Mouse (Mus musculus) forebrain, postnatal 0 days (tissue): ENCODE measurements around the gene Tmem132c. TPM values are rescaled to one million over a fixed set of nuclear protein-coding genes. Genes with fewer than 3 reads are reported as not detected.
A peak's percentile ranks its signal among the peaks of the same experiment; 100 is the strongest.

ENCODE experiments used
- ATAC-seq: fragments of 200-750 bp; cut with Nextera tagmentation; 2 replicates; pipeline ENCODE4 v1.8.0; 2017; ENCODE audit warnings: mild to moderate bottlenecking, moderate library complexity
- DNase-seq: peaks from one replicate; pipeline ENCODE4 v3.0.0-alpha.2; 2015
- H3K27ac ChIP-seq: fragments of 300-500 bp; sonication (generic); 2 replicates; pipeline ENCODE4 v1.5.1; 2014; ENCODE audit warnings: low read depth, mild to moderate bottlenecking, antibody characterized with exemption, low read length, moderate library complexity, mixed read lengths
- H3K27me3 ChIP-seq: fragments of 300-500 bp; sonication (generic); 2 replicates; pipeline ENCODE4 v1.6.1; 2014; ENCODE audit warnings: mild to moderate bottlenecking, low read length, mixed read lengths; ENCODE audit not compliant: insufficient read depth
- H3K36me3 ChIP-seq: fragments of 300-500 bp; sonication (generic); 2 replicates; pipeline ENCODE4 v1.6.1; 2014; ENCODE audit warnings: mild to moderate bottlenecking, moderate library complexity; ENCODE audit not compliant: insufficient read depth
- H3K4me1 ChIP-seq: fragments of 300-500 bp; sonication (generic); 2 replicates; pipeline ENCODE4 v1.6.1; 2014; ENCODE audit warnings: antibody characterized with exemption; ENCODE audit not compliant: insufficient read depth
- H3K4me2 ChIP-seq: fragments of 300-500 bp; sonication (generic); 2 replicates; pipeline ENCODE4 v1.6.1; 2014; ENCODE audit warnings: low read depth, mild to moderate bottlenecking, moderate library complexity
- H3K4me3 ChIP-seq: fragments of 300-500 bp; sonication (generic); 2 replicates; pipeline ENCODE4 v1.5.1; 2014; ENCODE audit warnings: low read depth, low read length, mixed read lengths
- H3K9ac ChIP-seq: fragments of 300-500 bp; sonication (generic); 2 replicates; pipeline ENCODE4 v1.6.1; 2014; ENCODE audit warnings: mild to moderate bottlenecking
- H3K9me3 ChIP-seq: fragments of 300-500 bp; sonication (generic); 2 replicates; pipeline ENCODE4 v1.6.1; 2016; ENCODE audit warnings: low read length
- CTCF ChIP-seq: sonication (generic); IDR thresholded peaks from 2 replicates; pipeline ENCODE4 v1.5.1; 2016; ENCODE audit warnings: antibody characterized with exemption, control low read depth, low read depth
- WGBS: fragments of 180-500 bp; shearing (Covaris S2); extraction: QIAGEN DNeasy Blood & Tissue Kit; methylation state at CpG from one replicate; pipeline ENCODE4 v1.1.7; 2014; 5-methylcytosine and 5-hydroxymethylcytosine counted together
- polyA plus RNA-seq: library from polyadenylated mRNA; unstranded; fragments of >200 nt; fragmentation: Nextera tagmentation; extraction: Ambion mirVana; gene quantifications from 2 replicates; pipeline ENCODE4 v1.2.1, GENCODE M21; 2015
- total RNA-seq: library from RNA; depleted of rRNA; stranded (reverse); fragments of >200 nt; gene quantifications from 2 replicates; pipeline ENCODE4 v1.2.3, GENCODE M21; 2014

Tmem132c gene
- total and polyA plus RNA-seq, 2 experiments from 2014 or later = 7.5 to 25.6 TPM

- ATAC-seq (no peak), DNase-seq (no peak)
- WGBS = 36% methylated on average over 3 of the region's 3 CpGs
- no peak overlapping the region for H3K9ac ChIP-seq
- no peak overlapping the region for H3K4me2 ChIP-seq
- H3K4me1 ChIP-seq = peaks cover 9% of the 10 kb centered on the region; the same call in 1 of the 2 replicates
- H3K27ac ChIP-seq = no peak overlapping the region
- H3K4me3 ChIP-seq = no peak overlapping the region
- peak; percentile 15; the same call in 1 of the 2 replicates for TF ChIP-seq CTCF
- H3K36me3 ChIP-seq = no peaks in the 10 kb centered on the region
- H3K27me3 ChIP-seq = no peaks in the 10 kb centered on the region
- H3K9me3 ChIP-seq = no peaks in the 10 kb centered on the region
These were observed 99.5 kb downstream of the Tmem132c start for GRCm38 (mm10) chr5:127341158-127341557.

- DNase-seq (no peak), ATAC-seq (no peak)
- TF ChIP-seq CTCF = 0 out of 2 replicates have a peak, but pooled peaks have one; percentile 13
- Histone ChIP-seq H3K9ac (no peak overlapping the region), H3K27ac (no peak overlapping the region), H3K4me1 (no peaks in the 10 kb centered on the region), H3K4me2 (no peak overlapping the region), H3K36me3 (no peaks in the 10 kb centered on the region), H3K27me3 (no peaks in the 10 kb centered on the region), H3K4me3 (no peak overlapping the region), H3K9me3 (no peaks in the 10 kb centered on the region)
- 51% methylated on average over 2 of the region's 2 CpGs for WGBS
These were observed 103.1 kb downstream of the Tmem132c start for GRCm38 (mm10) chr5:127344721-127345120.

- no peak for TF ChIP-seq CTCF
- H3K4me3 ChIP-seq = no peak overlapping the region
- H3K9me3 ChIP-seq = no peaks in the 10 kb centered on the region
- H3K4me1 ChIP-seq = no peaks in the 10 kb centered on the region
- H3K27me3 ChIP-seq = no peaks in the 10 kb centered on the region
- no peaks in the 10 kb centered on the region for H3K36me3 ChIP-seq
- no peak overlapping the region for H3K9ac ChIP-seq
- no peak overlapping the region for H3K27ac ChIP-seq
- 88% methylated on average over 2 of the region's 2 CpGs for WGBS
- H3K4me2 ChIP-seq = no peak overlapping the region
- DNase-seq = no peak
- no peak for ATAC-seq
These were observed 104.8 kb downstream of the Tmem132c start for GRCm38 (mm10) chr5:127346364-127346763.

- Histone ChIP-seq H3K9ac (no peak overlapping the region), H3K9me3 (no peaks in the 10 kb centered on the region), H3K4me2 (no peak overlapping the region), H3K27ac (no peak overlapping the region), H3K36me3 (no peaks in the 10 kb centered on the region), H3K4me3 (no peak overlapping the region), H3K4me1 (no peaks in the 10 kb centered on the region), H3K27me3 (no peaks in the 10 kb centered on the region)
- ATAC-seq (no peak), DNase-seq (no peak)
- WGBS = 34% methylated on average over 12 of the region's 12 CpGs
- no peak for TF ChIP-seq CTCF
These were observed 105.6 kb downstream of the Tmem132c start for GRCm38 (mm10) chr5:127347053-127347748.

GRCm38 (mm10) chr5:127349221-127350065, 107.8 kb downstream of the Tmem132c start:
- no peak; the same call in 1 of the 2 replicates for ATAC-seq
- Histone ChIP-seq H3K36me3 (no peaks in the 10 kb centered on the region), H3K4me2 (no peak overlapping the region), H3K4me1 (no peaks in the 10 kb centered on the region), H3K9ac (no peak overlapping the region), H3K27ac (no peak overlapping the region), H3K4me3 (no peak overlapping the region), H3K9me3 (no peaks in the 10 kb centered on the region), H3K27me3 (no peaks in the 10 kb centered on the region)
- WGBS = 31% methylated on average over 9 of the region's 9 CpGs
- TF ChIP-seq CTCF = no peak
- DNase-seq = no peak

GRCm38 (mm10) chr5:127353002-127353401, 111.4 kb downstream of the Tmem132c start:
- 51% methylated on average over 2 of the region's 2 CpGs for WGBS
- Histone ChIP-seq H3K27ac (no peak overlapping the region), H3K9ac (no peak overlapping the region), H3K4me3 (no peak overlapping the region), H3K9me3 (no peaks in the 10 kb centered on the region), H3K36me3 (no peaks in the 10 kb centered on the region), H3K4me1 (no peaks in the 10 kb centered on the region), H3K27me3 (no peaks in the 10 kb centered on the region), H3K4me2 (no peak overlapping the region)
- DNase-seq (no peak), ATAC-seq (no peak)
- peak; percentile 46; the same call in 1 of the 2 replicates for TF ChIP-seq CTCF

GRCm38 (mm10) chr5:127355836-127356235, 114.2 kb downstream of the Tmem132c start:
- no peaks in the 10 kb centered on the region for H3K4me1 ChIP-seq
- no peak overlapping the region for H3K4me2 ChIP-seq
- H3K36me3 ChIP-seq = no peaks in the 10 kb centered on the region
- H3K9me3 ChIP-seq = no peaks in the 10 kb centered on the region
- no peaks in the 10 kb centered on the region for H3K27me3 ChIP-seq
- H3K9ac ChIP-seq = no peak overlapping the region
- no peak for TF ChIP-seq CTCF
- no peak overlapping the region for H3K4me3 ChIP-seq
- no peak for ATAC-seq
- H3K27ac ChIP-seq = no peak overlapping the region
- 36% methylated on average over 8 of the region's 8 CpGs for WGBS
- DNase-seq = no peak
